Mouse (Mus musculus) cerebellum, postnatal 14 days (tissue): ENCODE data around the gene Pafah1b1.

Experiments
- DNase-seq, 2 experiments: peaks; one replicate each; pipeline ENCODE4 v3.0.0; 2021; ENCODE audit warnings: mixed read lengths in 2 of 2

The Pafah1b1 gene

GRCm38 (mm10) chr11:74660336-74660735 lies 64.1 kb downstream of the Pafah1b1 start:
- DNase-seq: peak in 1 of 2 experiments; percentile 4

- no peak for DNase-seq
Observed at GRCm38 (mm10) chr11:74655941-74656340, 68.5 kb downstream of the Pafah1b1 start.

- no peak for DNase-seq
Observed at GRCm38 (mm10) chr11:74653385-74653784, 71.1 kb downstream of the Pafah1b1 start.

GRCm38 (mm10) chr11:74652791-74653191 lies 71.7 kb downstream of the Pafah1b1 start:
- peak; percentile 31 to 43 for DNase-seq

GRCm38 (mm10) chr11:74650576-74651100 lies 73.8 kb downstream of the Pafah1b1 start:
- DNase-seq: no peak

GRCm38 (mm10) chr11:74649647-74650551 lies 74.6 kb downstream of the Pafah1b1 start:
- peak in 1 of 2 experiments; percentile 67 for DNase-seq

GRCm38 (mm10) chr11:74649095-74649646 lies 75.3 kb downstream of the Pafah1b1 start, which contains the start of gene Cluh:
Gene Cluh (plus strand): TSS chr11:74649495.
- peak; percentile 98 for DNase-seq

- no peak for DNase-seq
Observed at GRCm38 (mm10) chr11:74648676-74649075, 75.8 kb downstream of the Pafah1b1 start.

GRCm38 (mm10) chr11:74647966-74648365 lies 76.5 kb downstream of the Pafah1b1 start:
- DNase-seq: no peak

GRCm38 (mm10) chr11:74639628-74640027 lies 84.8 kb downstream of the Pafah1b1 start:
- no peak for DNase-seq

- DNase-seq: no peak
Observed at GRCm38 (mm10) chr11:74638791-74639411, 85.6 kb downstream of the Pafah1b1 start.

GRCm38 (mm10) chr11:74637971-74638790 lies 86.3 kb downstream of the Pafah1b1 start:
- peak; percentile 84 to 85 for DNase-seq

GRCm38 (mm10) chr11:74637486-74637885 lies 87.0 kb downstream of the Pafah1b1 start:
- DNase-seq: peak in 1 of 2 experiments; percentile 29

GRCm38 (mm10) chr11:74634490-74635275 lies 89.8 kb downstream of the Pafah1b1 start:
- DNase-seq: peak; percentile 87

- no peak for DNase-seq
Observed at GRCm38 (mm10) chr11:74631880-74632789, 92.3 kb downstream of the Pafah1b1 start.

- no peak for DNase-seq
Observed at GRCm38 (mm10) chr11:74627481-74627880, 97.0 kb downstream of the Pafah1b1 start.

GRCm38 (mm10) chr11:74625333-74625732 lies 99.1 kb downstream of the Pafah1b1 start:
- no peak for DNase-seq
